27 mouse cellular contexts compared by ENCODE assay signal in the genomic region with DNA sequence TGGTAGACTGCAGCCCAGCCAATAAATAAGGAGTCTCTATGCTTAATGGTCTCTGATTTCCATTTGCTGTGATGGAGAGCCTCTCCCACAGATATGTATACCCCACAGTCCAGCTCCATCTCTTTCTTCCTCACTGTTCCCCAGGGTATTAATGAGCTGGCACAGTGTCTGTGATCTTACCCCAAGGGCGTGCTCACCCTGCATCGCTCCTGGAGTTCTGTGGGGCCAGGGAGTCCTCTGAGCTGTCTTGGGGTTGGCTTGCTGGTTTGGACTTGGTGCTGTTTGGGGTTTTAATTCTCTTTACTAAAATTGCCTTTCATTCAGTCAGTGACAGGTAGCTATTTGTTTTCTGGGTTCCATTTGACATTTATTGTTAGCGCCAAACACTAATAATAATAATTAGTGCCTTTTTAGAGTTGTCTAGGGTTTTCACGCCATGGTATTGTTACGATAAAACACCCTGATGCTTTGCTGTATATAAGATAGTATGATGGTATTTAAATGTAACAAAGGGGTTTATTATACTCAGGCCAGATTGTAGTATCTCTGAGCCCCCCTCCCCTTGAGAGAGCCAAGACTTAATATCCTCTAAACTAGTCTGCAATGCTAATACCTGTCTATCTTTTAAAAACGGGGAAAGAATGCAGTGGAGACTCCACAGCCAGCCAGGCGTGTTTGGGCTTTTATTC. TPM values are rescaled to one million over a fixed set of nuclear protein-coding genes. Genes with fewer than 3 reads are reported as not detected.
DNase-seq lines count a peak whose midpoint lies in the region; ATAC-seq and TF ChIP-seq lines count a peak whose summit lies in the region.
"Had no signal": no experiment of that assay in that cellular context is flagged by ENCODE, and none has a peak within 500 bp of the region (broad histone marks: within the 10 kb centered on the region; RNA-seq: fewer than 3 reads in every experiment).

No protein-coding gene starts in this region.

- no peak overlapping the region for H3K4me2 ChIP-seq in forebrain, embryonic 15.5 days (replicated peaks)
- no peak overlapping the region for H3K4me2 ChIP-seq in forebrain, embryonic 11.5 days (ENCODE audit: low read depth, low read length, severe bottlenecking)
- no peak overlapping the region for H3K4me2 ChIP-seq in midbrain, embryonic 11.5 days
- H3K4me2 ChIP-seq in midbrain, embryonic 15.5 days: no peak overlapping the region
- no peak overlapping the region for H3K4me2 ChIP-seq in forebrain, embryonic 16.5 days (ENCODE audit: low read length)
- H3K4me2 ChIP-seq: heart, embryonic 12.5 days; heart, embryonic 15.5 days; hindbrain, embryonic 15.5 days had no signal

- 53% methylated on average over 7 of the region's 7 CpGs for WGBS in forebrain, embryonic 15.5 days
- 81% methylated on average over 7 of the region's 7 CpGs for WGBS in forebrain, embryonic 11.5 days
- WGBS in midbrain, embryonic 11.5 days: 82% methylated on average over 7 of the region's 7 CpGs
- WGBS in midbrain, embryonic 15.5 days: 69% methylated on average over 7 of the region's 7 CpGs
- 54% methylated on average over 7 of the region's 7 CpGs for WGBS in forebrain, embryonic 16.5 days

- H3K27ac ChIP-seq in forebrain, embryonic 15.5 days (replicated peaks): no peak overlapping the region
- H3K27ac ChIP-seq in forebrain, embryonic 11.5 days (ENCODE audit: low read depth, low read length): no peak overlapping the region
- H3K27ac ChIP-seq in midbrain, embryonic 11.5 days (ENCODE audit: low read depth, low read length): no peak overlapping the region
- H3K27ac ChIP-seq in midbrain, embryonic 15.5 days: no peak overlapping the region
- H3K27ac ChIP-seq in forebrain, embryonic 16.5 days (ENCODE audit: low read length): no peak overlapping the region
- H3K27ac ChIP-seq: heart, embryonic 15.5 days; hindbrain, embryonic 15.5 days had no signal

- no peaks in the 10 kb centered on the region for H3K9me3 ChIP-seq in forebrain, embryonic 15.5 days
- H3K9me3 ChIP-seq in forebrain, embryonic 11.5 days (ENCODE audit: control insufficient read depth, low read length): no peaks in the 10 kb centered on the region
- H3K9me3 ChIP-seq in midbrain, embryonic 11.5 days (ENCODE audit: control insufficient read depth, low read length): no peaks in the 10 kb centered on the region
- H3K9me3 ChIP-seq in midbrain, embryonic 15.5 days: no peaks in the 10 kb centered on the region
- H3K9me3 ChIP-seq in forebrain, embryonic 16.5 days (ENCODE audit: control insufficient read depth, low read length): no peaks in the 10 kb centered on the region
- H3K9me3 ChIP-seq: heart, embryonic 12.5 days; heart, embryonic 15.5 days; hindbrain, embryonic 15.5 days had no signal

- no peaks in the 10 kb centered on the region for H3K27me3 ChIP-seq in forebrain, embryonic 15.5 days
- no peaks in the 10 kb centered on the region for H3K27me3 ChIP-seq in forebrain, embryonic 11.5 days (ENCODE audit: control insufficient read depth, insufficient read depth, low read length)
- no peaks in the 10 kb centered on the region for H3K27me3 ChIP-seq in midbrain, embryonic 11.5 days (ENCODE audit: control insufficient read depth, insufficient read depth, low read length)
- H3K27me3 ChIP-seq in midbrain, embryonic 15.5 days (replicated peaks): no peaks in the 10 kb centered on the region
- H3K27me3 ChIP-seq in forebrain, embryonic 16.5 days (replicated peaks; ENCODE audit: control insufficient read depth, insufficient read depth, low read length): no peaks in the 10 kb centered on the region
- H3K27me3 ChIP-seq: hindbrain, embryonic 15.5 days had no signal

- TF ChIP-seq CTCF in brain, embryonic 14.5 days (IDR thresholded peaks at IDR 0.05; ENCODE audit: borderline replicate concordance, extremely low read depth, insufficient read depth, insufficient read length): no peak

- DNase-seq in forebrain, embryonic 11.5 days (ENCODE audit: low spot score): no peak
- peak; percentile 21 for DNase-seq in midbrain, embryonic 11.5 days (ENCODE audit: low spot score, missing footprints)
- peak; percentile 45 for DNase-seq in brain, embryonic 14.5 days (ENCODE audit: low read depth)
- DNase-seq: adrenal gland, adult 8-10 months; adrenal gland, postnatal 25 days; cerebellum, adult 18-20 months; cerebellum, adult 9-10 months; cerebellum, postnatal 14 days; gastrocnemius, postnatal 25 days; heart, adult 18-20 months; heart, postnatal 10 days; heart, postnatal 36 days had no signal

- no peak overlapping the region for H3K4me3 ChIP-seq in forebrain, embryonic 15.5 days
- H3K4me3 ChIP-seq in forebrain, embryonic 11.5 days (ENCODE audit: low read depth, low read length): no peak overlapping the region
- H3K4me3 ChIP-seq in midbrain, embryonic 11.5 days (ENCODE audit: low read depth, low read length): no peak overlapping the region
- H3K4me3 ChIP-seq in midbrain, embryonic 15.5 days: no peak overlapping the region
- no peak overlapping the region for H3K4me3 ChIP-seq in forebrain, embryonic 16.5 days (replicated peaks; ENCODE audit: low read length)
- H3K4me3 ChIP-seq: heart, embryonic 12.5 days; heart, embryonic 15.5 days; hindbrain, embryonic 15.5 days had no signal

- no peak overlapping the region for H3K9ac ChIP-seq in forebrain, embryonic 15.5 days (replicated peaks)
- no peak overlapping the region for H3K9ac ChIP-seq in forebrain, embryonic 11.5 days (ENCODE audit: low read length)
- no peak overlapping the region for H3K9ac ChIP-seq in midbrain, embryonic 11.5 days (ENCODE audit: low read length)
- no peak overlapping the region for H3K9ac ChIP-seq in midbrain, embryonic 15.5 days
- H3K9ac ChIP-seq in forebrain, embryonic 16.5 days (replicated peaks; ENCODE audit: low read depth, low read length): no peak overlapping the region
- H3K9ac ChIP-seq: heart, embryonic 12.5 days; heart, embryonic 15.5 days; hindbrain, embryonic 15.5 days had no signal

- H3K4me1 ChIP-seq in forebrain, embryonic 15.5 days: no peaks in the 10 kb centered on the region; the same call in 1 of the 2 replicates
- H3K4me1 ChIP-seq in forebrain, embryonic 11.5 days (replicated peaks; ENCODE audit: control insufficient read depth, insufficient read depth, low read length): no peaks in the 10 kb centered on the region
- H3K4me1 ChIP-seq in midbrain, embryonic 11.5 days (ENCODE audit: control insufficient read depth, insufficient read depth, low read length): no peaks in the 10 kb centered on the region
- no peaks in the 10 kb centered on the region for H3K4me1 ChIP-seq in midbrain, embryonic 15.5 days
- no peaks in the 10 kb centered on the region; the same call in 1 of the 2 replicates for H3K4me1 ChIP-seq in forebrain, embryonic 16.5 days (replicated peaks; ENCODE audit: control insufficient read depth, insufficient read depth, low read length)
- H3K4me1 ChIP-seq: heart, embryonic 12.5 days; heart, embryonic 15.5 days had no signal

- ATAC-seq in forebrain, embryonic 15.5 days (replicated peaks): peak; percentile 63
- ATAC-seq in forebrain, embryonic 11.5 days (replicated peaks; ENCODE audit: low FRiP score): no peak
- ATAC-seq in midbrain, embryonic 11.5 days (ENCODE audit: low FRiP score): no peak
- no peak for ATAC-seq in midbrain, embryonic 15.5 days (replicated peaks)
- ATAC-seq in forebrain, embryonic 16.5 days: peak; percentile 89
- no peak for ATAC-seq in CD4-positive, CD25-positive, alpha-beta regulatory T cell, adult 4 months
- ATAC-seq: activated CD4-positive, CD25-positive, alpha-beta regulatory T cell, adult 4 months; intestine, postnatal 0 days had no signal

- TF ChIP-seq POLR2A in brain, embryonic 14.5 days (IDR thresholded peaks at IDR 0.05; ENCODE audit: borderline replicate concordance, extremely low read depth, insufficient read depth, insufficient read length, poor library complexity, severe bottlenecking): no peak

- H3K36me3 ChIP-seq in forebrain, embryonic 15.5 days: no peaks in the 10 kb centered on the region
- H3K36me3 ChIP-seq in forebrain, embryonic 11.5 days (ENCODE audit: control insufficient read depth, insufficient read depth, low read length): no peaks in the 10 kb centered on the region
- no peaks in the 10 kb centered on the region for H3K36me3 ChIP-seq in midbrain, embryonic 11.5 days (ENCODE audit: control insufficient read depth, insufficient read depth, low read length)
- no peaks in the 10 kb centered on the region for H3K36me3 ChIP-seq in midbrain, embryonic 15.5 days (replicated peaks)
- no peaks in the 10 kb centered on the region for H3K36me3 ChIP-seq in forebrain, embryonic 16.5 days (ENCODE audit: control insufficient read depth, insufficient read depth)
- H3K36me3 ChIP-seq: heart, embryonic 12.5 days; heart, embryonic 15.5 days; hindbrain, embryonic 15.5 days had no signal

RNA-seq across cellular contexts. Expression of a gene that starts 9.9 kb away (rescaled TPM):
- polyA plus RNA-seq in forebrain, embryonic 15.5 days (2015; fragmentation: Nextera tagmentation; extraction: Ambion mirVana): not detected in 2 replicates
- not detected in 2 replicates for polyA plus RNA-seq in forebrain, embryonic 11.5 days (2014; fragmentation: Nextera tagmentation; extraction: Ambion mirVana)
- not detected in 2 replicates for polyA plus RNA-seq in midbrain, embryonic 11.5 days (2014; fragmentation: Nextera tagmentation; extraction: Ambion mirVana)
- not detected in 2 replicates for polyA plus RNA-seq in midbrain, embryonic 15.5 days (2015; fragmentation: Nextera tagmentation; extraction: Ambion mirVana)
- not detected in 2 replicates for polyA plus RNA-seq in brain, embryonic 14.5 days (2012; rRNA removed)
- not detected in 2 replicates for polyA plus RNA-seq in forebrain, embryonic 16.5 days (2015; fragmentation: Nextera tagmentation; extraction: Ambion mirVana)
- not detected for polyA plus RNA-seq in CD4-positive, CD25-positive, alpha-beta regulatory T cell, adult 4 months (2017; shearing (Covaris generic))
- polyA plus RNA-seq: activated CD4-positive, CD25-positive, alpha-beta regulatory T cell, adult 4 months; C2C12; embryonic facial prominence, embryonic 11.5 days; embryonic facial prominence, embryonic 14.5 days; gonadal fat pad, adult 2 months; heart, embryonic 12.5 days; heart, embryonic 15.5 days; hindbrain, embryonic 11.5 days; hindbrain, embryonic 15.5 days; intestine, embryonic 14.5 days; intestine, postnatal 0 days had no signal

RNA-seq across cellular contexts. Expression of a gene that starts 55.2 kb away (rescaled TPM):
- 9.0 and 9.4 TPM in 2 replicates for polyA plus RNA-seq in forebrain, embryonic 15.5 days (2015; fragmentation: Nextera tagmentation; extraction: Ambion mirVana)
- polyA plus RNA-seq in forebrain, embryonic 11.5 days (2014; fragmentation: Nextera tagmentation; extraction: Ambion mirVana): 2.5 and 3.1 TPM in 2 replicates
- 1.3 and 1.9 TPM in 2 replicates for polyA plus RNA-seq in midbrain, embryonic 11.5 days (2014; fragmentation: Nextera tagmentation; extraction: Ambion mirVana)
- polyA plus RNA-seq in midbrain, embryonic 15.5 days (2015; fragmentation: Nextera tagmentation; extraction: Ambion mirVana): 18.1 and 22.7 TPM in 2 replicates
- 18.9 and 42.6 TPM in 2 replicates for polyA plus RNA-seq in brain, embryonic 14.5 days (2012; rRNA removed)
- 6.1 and 12.0 TPM in 2 replicates for polyA plus RNA-seq in forebrain, embryonic 16.5 days (2015; fragmentation: Nextera tagmentation; extraction: Ambion mirVana)
- under 1 TPM in 1 of 2 experiments, not detected in 1; 0.83 TPM for polyA plus RNA-seq in CD4-positive, CD25-positive, alpha-beta regulatory T cell, adult 4 months (2017; shearing (Covaris generic))
- polyA plus RNA-seq: C2C12 had no signal

Comparison
In these comparisons a context has a peak if more than half of its experiments do, and no peak if none do; other contexts are left out.
1. ATAC-seq: peak in forebrain, embryonic 15.5 days (single experiment) and forebrain, embryonic 16.5 days (single experiment); none in forebrain, embryonic 11.5 days (single experiment), midbrain, embryonic 11.5 days (single experiment), midbrain, embryonic 15.5 days (single experiment) and CD4-positive, CD25-positive, alpha-beta regulatory T cell, adult 4 months (single experiment).